Mouse (Mus musculus) embryonic facial prominence, embryonic 15.5 days (tissue): ENCODE data around the gene Lcor. TPM values are rescaled to one million over a fixed set of nuclear protein-coding genes. Genes with fewer than 3 reads are reported as not detected.
A peak's percentile ranks its signal among the peaks of the same experiment; 100 is the strongest.

ENCODE experiments used
- ATAC-seq: fragments of 200-750 bp; cut with Nextera tagmentation; 2 replicates; pipeline ENCODE4 v1.8.0; 2017; ENCODE audit warnings: low read depth, moderate TSS enrichment; ENCODE audit not compliant: insufficient number of reproducible peaks, low FRiP score, low TSS enrichment
- H3K27ac ChIP-seq: fragments of 300-500 bp; sonication (generic); replicated peaks from 2 replicates; pipeline ENCODE4 v1.5.1; 2015; ENCODE audit warnings: mild to moderate bottlenecking, inconsistent platforms
- H3K27me3 ChIP-seq: fragments of 300-500 bp; sonication (generic); 2 replicates; pipeline ENCODE4 v1.6.1; 2015; ENCODE audit warnings: inconsistent platforms
- H3K36me3 ChIP-seq: fragments of 300-500 bp; sonication (generic); 2 replicates; pipeline ENCODE4 v1.6.1; 2015; ENCODE audit warnings: mild to moderate bottlenecking, inconsistent platforms
- H3K4me1 ChIP-seq: fragments of 300-500 bp; sonication (generic); 2 replicates; pipeline ENCODE4 v1.6.1; 2015; ENCODE audit warnings: inconsistent platforms
- H3K4me2 ChIP-seq: fragments of 300-500 bp; sonication (generic); replicated peaks from 2 replicates; pipeline ENCODE4 v1.6.1; 2015; ENCODE audit warnings: mild to moderate bottlenecking, inconsistent platforms
- H3K4me3 ChIP-seq: fragments of 300-500 bp; sonication (generic); replicated peaks from 2 replicates; pipeline ENCODE4 v1.5.1; 2015; ENCODE audit warnings: mild to moderate bottlenecking, inconsistent platforms
- H3K9ac ChIP-seq: fragments of 300-500 bp; sonication (generic); 2 replicates; pipeline ENCODE4 v1.6.1; 2015; ENCODE audit warnings: inconsistent platforms
- H3K9me3 ChIP-seq: fragments of 300-500 bp; sonication (generic); replicated peaks from 2 replicates; pipeline ENCODE4 v1.6.1; 2016; ENCODE audit warnings: inconsistent platforms
- WGBS: fragments of 180-500 bp; shearing (Covaris S2); methylation state at CpG from one replicate; pipeline ENCODE4 v1.1.7; 2015; 5-methylcytosine and 5-hydroxymethylcytosine counted together
- polyA plus RNA-seq: library from polyadenylated mRNA; unstranded; fragments of >200 nt; fragmentation: Nextera tagmentation; extraction: Ambion mirVana; gene quantifications from 2 replicates; pipeline ENCODE4 v1.2.1, GENCODE M21; 2015

Lcor gene
- polyA plus RNA-seq, 1 experiment from 2014 or later, result 10.0 TPM

DNA sequence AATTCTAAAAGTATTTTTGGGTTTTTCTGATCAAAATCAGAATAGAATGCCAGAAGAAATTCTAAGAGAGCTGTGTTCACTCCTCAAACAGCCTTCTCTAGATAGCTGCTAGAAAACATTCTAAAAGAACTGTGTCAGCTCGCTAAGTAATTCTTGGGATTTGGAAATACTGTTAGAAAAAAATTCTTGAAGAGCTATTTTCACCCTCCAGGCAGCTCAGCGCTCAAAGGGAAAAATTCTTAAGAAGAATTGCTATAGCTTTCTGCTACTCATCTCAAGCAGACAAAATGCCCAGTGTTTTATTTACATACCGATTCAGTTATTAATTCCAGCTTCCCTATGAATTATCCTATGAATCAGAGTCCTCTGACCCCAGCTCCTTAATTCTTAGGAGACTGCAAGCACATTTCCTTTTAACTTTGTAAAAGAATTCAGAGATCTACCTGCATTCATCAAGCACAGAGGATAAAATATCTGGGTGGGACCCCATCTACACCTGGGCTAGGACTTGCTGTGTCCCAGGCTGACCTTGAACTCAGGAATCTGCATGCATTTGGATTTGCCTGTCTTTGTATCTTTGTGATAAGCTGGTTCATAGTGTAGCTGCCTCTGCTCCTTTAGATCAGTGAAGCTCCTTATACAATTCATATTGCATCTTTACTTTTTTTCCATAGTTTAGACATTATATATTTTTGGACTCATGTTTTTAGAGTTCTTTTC is 5.7 kb upstream of the Lcor start:
- no peaks in the 10 kb centered on the region for H3K4me1 ChIP-seq
- WGBS, result 42% methylated on average over 3 of the region's 3 CpGs
- H3K9ac ChIP-seq, result no peak overlapping the region
- H3K36me3 ChIP-seq, result no peaks in the 10 kb centered on the region
- no peaks in the 10 kb centered on the region for H3K9me3 ChIP-seq
- H3K27ac ChIP-seq, result no peak overlapping the region
- H3K27me3 ChIP-seq, result no peaks in the 10 kb centered on the region
- ATAC-seq, result no peak
- no peak overlapping the region for H3K4me2 ChIP-seq
- no peak overlapping the region for H3K4me3 ChIP-seq

DNA sequence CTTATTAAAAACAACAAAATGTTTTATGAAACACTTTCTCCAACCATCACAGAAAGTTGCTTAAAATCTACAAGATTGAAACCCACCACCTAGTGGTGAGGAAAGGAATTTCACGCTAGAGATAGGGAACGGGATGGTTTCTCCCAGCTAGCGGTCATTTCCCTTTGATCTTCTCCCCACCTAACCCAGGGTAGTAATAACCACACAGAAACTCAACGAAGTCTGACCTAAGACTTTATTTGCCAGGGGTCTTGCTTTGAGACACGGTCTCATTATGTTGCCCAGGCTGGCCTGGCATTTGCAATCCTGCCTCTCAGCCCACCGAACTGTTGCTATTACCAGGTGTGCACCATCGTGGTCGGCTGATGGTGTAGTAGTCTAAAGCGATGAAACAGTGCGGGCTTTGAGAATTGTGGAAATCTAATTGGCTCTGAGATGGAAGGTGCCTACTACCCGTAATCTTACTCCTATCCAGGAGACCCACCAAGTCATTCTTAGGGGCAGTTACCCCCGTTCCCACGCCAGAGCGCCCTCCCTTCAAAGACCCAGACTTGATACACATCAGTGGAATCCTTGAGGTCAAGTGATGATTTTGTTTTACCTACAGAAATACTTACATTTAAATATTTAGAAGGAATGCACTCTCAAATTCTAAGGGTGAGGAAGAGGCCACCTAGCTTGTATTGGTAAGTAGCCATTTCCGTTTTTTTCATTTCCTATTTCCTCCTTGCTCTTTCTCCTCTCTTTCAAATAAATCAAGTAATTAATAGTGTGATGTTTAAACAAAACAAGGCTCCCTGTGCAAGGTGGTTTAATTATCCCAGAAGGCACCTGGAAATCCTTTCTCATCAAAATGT is 1.2 kb upstream of the Lcor start:
- WGBS, result 11% methylated on average over 15 of the region's 15 CpGs
- Histone ChIP-seq H3K36me3 (no peaks in the 10 kb centered on the region), H3K4me2 (peak overlapping the region; percentile 56), H3K9ac (no peak overlapping the region), H3K27ac (no peak overlapping the region), H3K4me1 (peaks cover 10% of the 10 kb centered on the region; the same call in 1 of the 2 replicates), H3K9me3 (no peaks in the 10 kb centered on the region), H3K27me3 (no peaks in the 10 kb centered on the region), H3K4me3 (peak overlapping the region; percentile 91)
- ATAC-seq, result no peak

DNA sequence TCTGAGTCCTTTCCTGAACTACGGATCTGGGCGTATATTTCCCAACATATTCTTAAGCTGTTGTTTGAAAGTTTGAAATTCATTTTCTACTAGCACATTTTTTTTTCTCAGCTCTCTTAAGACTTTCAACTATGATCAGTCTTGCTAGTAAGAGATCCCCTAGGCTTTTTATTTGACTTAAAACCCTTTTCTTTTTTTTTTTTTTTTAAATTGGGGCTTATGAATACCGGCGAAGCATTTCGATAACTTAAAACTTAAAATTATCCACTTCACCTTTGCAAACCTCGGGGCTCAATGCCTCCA is 599 bp upstream of the Lcor start:
- peak overlapping the region; percentile 99 for H3K27ac ChIP-seq
- H3K4me1 ChIP-seq, result peaks cover 10% of the 10 kb centered on the region; the same call in 1 of the 2 replicates
- H3K4me2 ChIP-seq, result peak overlapping the region; percentile 56
- H3K4me3 ChIP-seq, result peak overlapping the region; percentile 91
- H3K27me3 ChIP-seq, result no peaks in the 10 kb centered on the region
- H3K9ac ChIP-seq, result peak overlapping the region; percentile 74
- H3K36me3 ChIP-seq, result no peaks in the 10 kb centered on the region
- no peak for ATAC-seq
- H3K9me3 ChIP-seq, result no peaks in the 10 kb centered on the region
- WGBS, result 2% methylated on average over 6 of the region's 6 CpGs

DNA sequence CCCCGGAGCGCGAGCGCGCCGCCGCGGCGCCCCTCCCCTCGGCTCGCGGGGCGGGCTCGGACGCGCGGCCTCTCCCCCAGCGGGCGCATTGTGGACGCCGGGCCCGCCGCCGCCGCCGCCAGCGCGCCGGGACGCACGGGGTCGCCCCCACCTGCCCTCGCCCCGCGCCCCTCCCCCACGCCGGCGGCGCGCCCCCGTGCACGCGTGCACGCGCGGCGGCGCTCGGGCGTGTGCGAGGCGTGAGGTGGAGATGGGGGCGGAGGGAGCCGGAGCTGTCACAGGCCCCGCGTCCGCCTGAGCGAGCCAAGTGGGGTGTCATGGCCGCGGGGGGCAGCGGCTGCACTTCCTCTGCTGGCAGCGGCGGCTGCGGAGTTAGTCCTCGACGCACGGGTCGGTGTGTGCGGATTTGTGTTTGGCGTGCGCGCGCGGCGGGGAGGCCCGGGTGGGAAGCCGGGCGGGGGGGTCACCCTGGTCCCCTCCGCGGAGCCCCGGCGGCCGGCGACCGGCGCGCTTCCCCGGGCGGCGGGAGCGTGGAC is 540 bp downstream of the Lcor start:
- peak overlapping the region; percentile 74 for H3K9ac ChIP-seq
- under 1% methylated on average over 52 of the region's 91 CpGs for WGBS
- peak; percentile 85 for ATAC-seq

DNA sequence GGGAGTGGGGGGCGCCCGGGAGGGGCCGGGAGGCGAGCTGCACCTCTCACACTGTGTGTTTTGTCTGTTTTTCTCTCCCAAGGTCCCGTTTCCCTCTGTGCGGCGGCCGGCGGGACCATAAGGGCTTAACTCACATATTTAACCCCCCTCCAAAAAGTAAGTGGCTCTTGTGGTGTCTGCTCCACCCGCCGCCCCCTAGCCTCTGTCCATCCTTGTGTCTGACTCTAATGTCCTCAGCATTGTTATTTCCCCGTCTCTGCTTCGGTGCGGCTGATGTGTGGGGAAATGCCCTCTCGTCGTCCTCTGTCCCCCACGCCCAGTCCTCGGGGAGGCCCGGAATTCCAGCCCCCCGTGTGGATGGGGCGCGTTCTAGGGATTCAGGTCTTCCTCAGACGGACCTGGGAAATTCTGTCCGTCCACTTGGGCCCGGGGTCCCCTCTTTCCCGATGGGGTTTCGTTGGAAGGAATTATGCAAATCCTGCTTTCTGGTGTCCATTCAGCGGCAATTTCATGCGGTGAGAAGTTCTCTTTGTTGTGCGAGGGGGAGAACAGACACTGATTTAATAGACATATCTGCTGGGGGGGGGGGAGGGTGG is 1.1 kb downstream of the Lcor start:
- peak overlapping the region; percentile 74 for H3K9ac ChIP-seq
- under 1% methylated on average over 29 of the region's 30 CpGs for WGBS
- ATAC-seq, result peak; percentile 8

More for the DNA sequence above, 540 bp downstream of the Lcor start:
- Histone ChIP-seq H3K9me3 (no peaks in the 10 kb centered on the region), H3K36me3 (no peaks in the 10 kb centered on the region), H3K4me1 (peaks cover 10% of the 10 kb centered on the region; the same call in 1 of the 2 replicates), H3K27ac (peak overlapping the region; percentile 99), H3K27me3 (no peaks in the 10 kb centered on the region), H3K4me2 (peak overlapping the region; percentile 81), H3K4me3 (peak overlapping the region; percentile 91)

DNA sequence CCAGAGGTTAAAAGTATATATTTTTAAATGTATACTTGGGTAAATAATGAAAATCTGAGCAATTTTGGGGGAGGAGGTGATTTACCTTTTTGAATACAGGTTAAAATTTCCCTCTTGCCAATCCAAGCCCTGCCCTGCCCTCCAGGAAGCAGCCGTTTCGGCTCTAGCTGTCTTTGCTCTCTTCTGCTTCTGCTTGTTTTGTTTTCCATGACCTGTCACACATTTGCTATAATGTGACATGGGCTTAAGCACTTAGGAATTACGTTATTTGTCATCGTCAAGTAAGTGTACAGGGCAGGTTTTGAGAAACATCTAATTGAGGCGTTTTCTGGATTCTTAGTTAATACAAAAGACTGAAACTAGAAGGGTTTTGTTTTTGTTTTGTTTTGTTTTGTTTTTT is 1.9 kb downstream of the Lcor start:
- Histone ChIP-seq H3K4me3 (peak overlapping the region; percentile 13; the same call in 1 of the 2 replicates), H3K9me3 (no peaks in the 10 kb centered on the region), H3K9ac (no peak overlapping the region), H3K27me3 (no peaks in the 10 kb centered on the region), H3K4me1 (peaks cover 10% of the 10 kb centered on the region; the same call in 1 of the 2 replicates), H3K27ac (no peak overlapping the region), H3K36me3 (no peaks in the 10 kb centered on the region), H3K4me2 (peak overlapping the region; percentile 81)
- WGBS, result 24% methylated on average over 5 of the region's 5 CpGs
- ATAC-seq, result no peak

More for the DNA sequence above, 1.1 kb downstream of the Lcor start:
- H3K27ac ChIP-seq, result peak overlapping the region; percentile 99
- H3K27me3 ChIP-seq, result no peaks in the 10 kb centered on the region
- H3K4me1 ChIP-seq, result peaks cover 10% of the 10 kb centered on the region; the same call in 1 of the 2 replicates
- peak overlapping the region; percentile 81 for H3K4me2 ChIP-seq
- H3K36me3 ChIP-seq, result no peaks in the 10 kb centered on the region
- H3K9me3 ChIP-seq, result no peaks in the 10 kb centered on the region
- H3K4me3 ChIP-seq, result peak overlapping the region; percentile 91

DNA sequence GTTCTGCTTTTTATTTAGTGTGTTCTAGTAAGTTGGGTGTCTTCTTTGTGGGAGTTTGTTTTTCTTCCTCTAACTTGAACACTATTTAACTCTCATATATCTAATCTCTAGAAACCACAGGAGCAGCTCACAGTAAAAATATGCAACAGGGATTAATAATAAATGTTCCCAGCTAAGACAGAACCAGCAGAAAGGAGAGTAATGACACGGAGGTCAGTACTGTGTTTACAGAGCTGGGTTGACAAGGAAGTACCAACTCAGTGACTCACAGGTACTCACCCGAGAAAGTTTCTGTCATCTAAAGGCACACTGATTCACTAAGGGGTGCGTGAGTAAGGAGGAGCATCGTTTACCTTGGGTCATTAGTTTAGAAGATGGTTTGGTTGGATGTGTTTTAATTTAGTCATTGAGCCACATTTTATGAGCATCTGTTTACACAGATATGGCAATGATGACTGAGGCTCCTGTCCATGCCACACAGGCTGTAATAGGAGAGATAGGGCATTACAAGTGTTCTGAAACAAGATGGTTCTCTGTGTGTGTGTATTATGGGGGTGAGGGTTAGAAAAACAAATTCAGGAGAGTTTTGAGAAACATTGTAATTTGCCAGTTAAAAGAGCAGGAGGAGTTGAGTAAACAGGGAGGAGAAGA is 13.1 kb downstream of the Lcor start:
- no peak for ATAC-seq
- WGBS, result 78% methylated on average over 4 of the region's 4 CpGs
- H3K36me3 ChIP-seq, result no peaks in the 10 kb centered on the region

DNA sequence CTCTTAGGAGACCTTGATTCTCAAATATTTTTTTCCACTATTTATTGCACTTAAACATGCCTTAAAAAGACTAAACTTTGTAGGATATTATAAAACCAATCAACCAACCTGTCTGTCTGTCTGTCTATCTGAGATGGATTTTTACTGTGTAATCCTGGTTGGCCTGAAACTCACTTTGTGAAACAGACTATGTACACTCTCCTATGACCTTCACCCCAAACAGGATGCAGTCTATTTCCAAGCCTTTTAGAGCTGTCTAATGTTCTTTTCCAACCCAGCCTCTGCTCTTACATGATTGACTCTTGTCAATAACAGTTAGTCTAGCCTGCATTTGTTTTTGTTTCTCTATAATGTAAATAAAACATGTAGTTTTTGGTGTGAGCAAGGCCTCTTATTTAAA is 13.6 kb downstream of the Lcor start:
- no peak for ATAC-seq

More for the DNA sequence above, 13.1 kb downstream of the Lcor start:
- H3K4me1 ChIP-seq, result no peaks in the 10 kb centered on the region
- no peak overlapping the region for H3K9ac ChIP-seq
- H3K4me3 ChIP-seq, result no peak overlapping the region
- no peaks in the 10 kb centered on the region for H3K27me3 ChIP-seq
- no peaks in the 10 kb centered on the region for H3K9me3 ChIP-seq
- H3K4me2 ChIP-seq, result no peak overlapping the region
- H3K27ac ChIP-seq, result no peak overlapping the region

DNA sequence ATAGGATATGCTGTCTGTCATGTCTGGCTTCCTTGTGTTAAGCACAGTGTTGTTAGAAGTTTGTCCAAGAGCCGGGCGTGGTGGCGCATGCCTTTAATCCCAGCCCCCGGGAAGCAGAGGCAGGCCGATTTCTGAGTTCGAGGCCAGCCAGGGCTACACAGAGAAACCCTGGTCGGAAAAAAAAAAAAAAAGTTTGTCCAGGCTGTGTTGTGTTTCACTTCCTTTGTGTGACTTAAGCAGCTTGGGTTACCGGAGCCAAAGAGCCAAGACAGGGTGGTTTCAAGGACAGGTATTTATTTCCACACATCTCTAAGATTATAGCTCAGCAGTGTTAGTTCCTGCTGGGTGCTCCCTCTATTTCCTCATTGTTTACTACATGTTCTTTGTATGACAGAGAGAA is 25.4 kb downstream of the Lcor start:
- Histone ChIP-seq H3K9me3 (no peaks in the 10 kb centered on the region), H3K4me1 (0 out of 2 replicates have a peak, but pooled peaks cover 2% of the 10 kb centered on the region), H3K4me2 (no peak overlapping the region), H3K27ac (no peak overlapping the region), H3K27me3 (no peaks in the 10 kb centered on the region), H3K36me3 (no peaks in the 10 kb centered on the region), H3K9ac (no peak overlapping the region), H3K4me3 (no peak overlapping the region)
- 94% methylated on average over 8 of the region's 8 CpGs for WGBS
- no peak for ATAC-seq

More for the DNA sequence above, 13.6 kb downstream of the Lcor start:
- Histone ChIP-seq H3K4me1 (no peaks in the 10 kb centered on the region), H3K9ac (no peak overlapping the region), H3K4me3 (no peak overlapping the region), H3K4me2 (no peak overlapping the region), H3K36me3 (no peaks in the 10 kb centered on the region), H3K27ac (no peak overlapping the region; the same call in 1 of the 2 replicates), H3K27me3 (no peaks in the 10 kb centered on the region), H3K9me3 (no peaks in the 10 kb centered on the region)

DNA sequence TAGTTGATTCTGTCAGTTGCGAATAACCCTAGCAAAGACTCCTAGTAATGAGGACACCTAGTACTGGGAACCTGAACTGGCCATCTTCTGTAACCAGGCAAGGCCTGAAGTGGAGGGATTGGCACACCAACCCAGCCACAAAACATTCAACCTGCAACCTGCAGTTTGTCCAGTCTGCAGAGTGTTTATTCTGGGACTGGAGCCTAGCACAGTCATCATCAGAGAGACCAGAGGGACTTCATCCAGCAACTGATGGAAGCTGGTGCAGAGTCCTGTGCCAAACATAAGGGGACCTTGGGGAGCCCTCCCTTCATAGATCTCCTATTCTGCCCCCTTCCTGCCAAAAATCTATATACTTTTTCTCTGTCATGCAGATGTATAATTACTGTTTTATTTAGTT is 32.4 kb downstream of the Lcor start:
- ATAC-seq, result no peak
- no peaks in the 10 kb centered on the region for H3K36me3 ChIP-seq
- no peak overlapping the region for H3K27ac ChIP-seq
- no peak overlapping the region for H3K4me3 ChIP-seq
- 89% methylated on average over 1 of the region's 1 CpGs for WGBS
- H3K9ac ChIP-seq, result no peak overlapping the region
- H3K4me1 ChIP-seq, result no peaks in the 10 kb centered on the region
- H3K27me3 ChIP-seq, result no peaks in the 10 kb centered on the region
- H3K9me3 ChIP-seq, result no peaks in the 10 kb centered on the region
- no peak overlapping the region for H3K4me2 ChIP-seq
